Mouse (Mus musculus): Measurements from ENCODE around the gene Tecpr2. TPM values are rescaled to one million over a fixed set of nuclear protein-coding genes. Genes with fewer than 3 reads are reported as not detected.
A peak's percentile ranks its signal among the peaks of the same experiment; 100 is the strongest.

The Tecpr2 gene
- polyA plus RNA-seq, 1 experiment from 2014 or later, result 4.1 TPM

- ATAC-seq (replicated peaks; ENCODE audit: low FRiP score, low TSS enrichment, low read depth) (no peak), DNase-seq (ENCODE audit: low spot score) (no peak)
- no peak overlapping the region for H3K4me2 ChIP-seq (ENCODE audit: low read length)
- no peak overlapping the region for H3K4me3 ChIP-seq (ENCODE audit: low read depth, low read length)
- H3K9ac ChIP-seq (ENCODE audit: low read length), result no peak overlapping the region
- H3K27ac ChIP-seq (ENCODE audit: low read depth), result no peak overlapping the region
- WGBS, result 88% methylated on average over 6 of the region's 6 CpGs
- H3K4me1 ChIP-seq (replicated peaks; ENCODE audit: control insufficient read depth, insufficient read depth, low read length), result peaks cover 8% of the 10 kb centered on the region; the same call in 1 of the 2 replicates
- no peaks in the 10 kb centered on the region for H3K27me3 ChIP-seq (replicated peaks; ENCODE audit: control insufficient read depth, insufficient read depth, low read length)
- peaks cover 43% of the 10 kb centered on the region for H3K36me3 ChIP-seq (ENCODE audit: control insufficient read depth, insufficient read depth, low read length)
- no peaks in the 10 kb centered on the region for H3K9me3 ChIP-seq (ENCODE audit: control insufficient read depth, low read length)
Observed at GRCm38 (mm10) chr12:110974726-110975125, 85.7 kb downstream of the Tecpr2 start.

DNA sequence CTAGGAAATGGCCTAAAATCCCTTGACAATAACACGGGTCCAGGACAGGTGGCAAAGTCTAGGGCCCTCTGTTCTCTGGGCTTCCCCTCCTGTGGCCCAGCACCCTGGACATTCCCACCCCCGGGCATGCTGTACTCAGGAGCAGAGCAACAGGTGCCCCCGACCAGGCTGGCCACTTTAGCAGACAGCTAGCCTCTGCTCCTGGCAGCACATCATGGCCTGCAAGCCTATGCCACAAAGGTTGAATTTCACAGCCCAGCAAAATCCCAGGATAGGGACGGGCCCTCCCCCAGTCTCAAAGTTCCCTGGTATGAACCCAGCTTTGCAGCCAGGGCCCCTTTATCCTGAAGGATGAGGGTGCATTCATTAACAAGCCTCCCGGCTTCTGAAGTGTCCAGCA, 86.3 kb downstream of the Tecpr2 start:
- H3K4me3 ChIP-seq (ENCODE audit: low read depth, low read length), result no peak overlapping the region
- 87% methylated on average over 5 of the region's 5 CpGs for WGBS
- peaks cover 43% of the 10 kb centered on the region for H3K36me3 ChIP-seq (ENCODE audit: control insufficient read depth, insufficient read depth, low read length)
- H3K4me2 ChIP-seq (ENCODE audit: low read length), result no peak overlapping the region
- no peak overlapping the region for H3K9ac ChIP-seq (ENCODE audit: low read length)
- H3K27ac ChIP-seq (ENCODE audit: low read depth), result no peak overlapping the region
- H3K27me3 ChIP-seq (replicated peaks; ENCODE audit: control insufficient read depth, insufficient read depth, low read length), result no peaks in the 10 kb centered on the region
- DNase-seq (ENCODE audit: low spot score) (no peak), ATAC-seq (replicated peaks; ENCODE audit: low FRiP score, low TSS enrichment, low read depth) (no peak)
- no peaks in the 10 kb centered on the region for H3K9me3 ChIP-seq (ENCODE audit: control insufficient read depth, low read length)
- peaks cover 8% of the 10 kb centered on the region; the same call in 1 of the 2 replicates for H3K4me1 ChIP-seq (replicated peaks; ENCODE audit: control insufficient read depth, insufficient read depth, low read length)

- H3K4me3 ChIP-seq (ENCODE audit: low read depth, low read length), result no peak overlapping the region
- H3K36me3 ChIP-seq (ENCODE audit: control insufficient read depth, insufficient read depth, low read length), result peaks cover 43% of the 10 kb centered on the region
- H3K27ac ChIP-seq (ENCODE audit: low read depth), result no peak overlapping the region
- H3K9me3 ChIP-seq (ENCODE audit: control insufficient read depth, low read length), result no peaks in the 10 kb centered on the region
- H3K9ac ChIP-seq (ENCODE audit: low read length), result no peak overlapping the region
- no peaks in the 10 kb centered on the region for H3K27me3 ChIP-seq (replicated peaks; ENCODE audit: control insufficient read depth, insufficient read depth, low read length)
- no peak overlapping the region for H3K4me2 ChIP-seq (ENCODE audit: low read length)
- DNase-seq (ENCODE audit: low spot score) (no peak), ATAC-seq (replicated peaks; ENCODE audit: low FRiP score, low TSS enrichment, low read depth) (no peak)
- H3K4me1 ChIP-seq (replicated peaks; ENCODE audit: control insufficient read depth, insufficient read depth, low read length), result peaks cover 8% of the 10 kb centered on the region; the same call in 1 of the 2 replicates
- 94% methylated on average over 4 of the region's 4 CpGs for WGBS
Observed at GRCm38 (mm10) chr12:110975838-110976468, 86.9 kb downstream of the Tecpr2 start.

DNA sequence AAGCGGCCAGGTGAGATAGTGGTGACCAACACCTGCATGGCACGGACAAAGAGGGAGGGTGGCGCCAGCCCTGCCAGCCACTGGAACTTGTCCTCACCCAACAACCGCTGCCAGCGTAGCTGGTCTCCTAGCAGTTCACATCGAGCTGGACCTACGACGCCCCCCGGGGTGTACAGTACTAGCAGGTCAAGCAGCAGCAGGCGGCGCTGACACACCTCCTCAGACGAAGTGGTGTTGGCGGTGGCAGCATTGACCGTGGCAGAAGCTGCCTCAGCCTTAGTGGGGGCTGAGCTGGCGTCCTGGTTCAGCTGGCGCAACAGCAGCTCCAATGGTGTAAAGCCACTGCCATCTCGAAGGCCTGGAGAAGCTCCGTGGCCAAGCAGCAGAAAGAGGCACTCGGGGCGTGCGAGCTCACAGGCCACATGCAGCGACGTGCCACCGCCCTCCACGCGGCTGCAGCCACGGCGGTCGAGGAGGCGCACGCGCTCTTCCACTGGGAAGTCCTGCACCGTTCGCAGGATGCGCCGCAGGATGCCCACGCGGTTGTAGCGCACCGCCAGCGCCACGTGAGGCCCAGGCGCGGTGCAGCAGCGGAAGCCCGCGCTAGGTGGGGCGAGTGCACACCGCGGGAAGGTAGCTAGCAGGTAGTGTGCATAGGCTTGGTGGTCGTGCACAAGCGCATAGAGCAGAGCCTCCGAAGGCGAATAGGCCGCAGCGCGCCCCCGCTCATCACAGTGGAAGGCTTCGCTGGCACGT, 87.7 kb downstream of the Tecpr2 start:
- peaks cover 43% of the 10 kb centered on the region for H3K36me3 ChIP-seq (ENCODE audit: control insufficient read depth, insufficient read depth, low read length)
- H3K4me1 ChIP-seq (replicated peaks; ENCODE audit: control insufficient read depth, insufficient read depth, low read length), result peaks cover 8% of the 10 kb centered on the region; the same call in 1 of the 2 replicates
- 89% methylated on average over 60 of the region's 60 CpGs for WGBS
- H3K27ac ChIP-seq (ENCODE audit: low read depth), result no peak overlapping the region
- ATAC-seq (replicated peaks; ENCODE audit: low FRiP score, low TSS enrichment, low read depth), result no peak
- no peak overlapping the region for H3K9ac ChIP-seq (ENCODE audit: low read length)
- no peaks in the 10 kb centered on the region for H3K9me3 ChIP-seq (ENCODE audit: control insufficient read depth, low read length)
- no peak for DNase-seq (ENCODE audit: low spot score)
- H3K27me3 ChIP-seq (replicated peaks; ENCODE audit: control insufficient read depth, insufficient read depth, low read length), result no peaks in the 10 kb centered on the region
- H3K4me2 ChIP-seq (ENCODE audit: low read length), result no peak overlapping the region
- H3K4me3 ChIP-seq (ENCODE audit: low read depth, low read length), result no peak overlapping the region

- Histone ChIP-seq H3K36me3 (ENCODE audit: control insufficient read depth, insufficient read depth, low read length) (peaks cover 43% of the 10 kb centered on the region), H3K27me3 (replicated peaks; ENCODE audit: control insufficient read depth, insufficient read depth, low read length) (no peaks in the 10 kb centered on the region), H3K9me3 (ENCODE audit: control insufficient read depth, low read length) (no peaks in the 10 kb centered on the region), H3K4me1 (replicated peaks; ENCODE audit: control insufficient read depth, insufficient read depth, low read length) (peaks cover 8% of the 10 kb centered on the region; the same call in 1 of the 2 replicates), H3K9ac (ENCODE audit: low read length) (no peak overlapping the region), H3K4me2 (ENCODE audit: low read length) (no peak overlapping the region), H3K4me3 (ENCODE audit: low read depth, low read length) (no peak overlapping the region), H3K27ac (ENCODE audit: low read depth) (no peak overlapping the region)
- no peak for ATAC-seq (replicated peaks; ENCODE audit: low FRiP score, low TSS enrichment, low read depth)
- no peak for DNase-seq (ENCODE audit: low spot score)
- WGBS, result 98% methylated on average over 18 of the region's 18 CpGs
Observed at GRCm38 (mm10) chr12:110977345-110977733, 88.3 kb downstream of the Tecpr2 start.

GRCm38 (mm10) chr12:110977896-110978606, 89.0 kb downstream of the Tecpr2 start:
- 40% methylated on average over 14 of the region's 14 CpGs for WGBS
- H3K9ac ChIP-seq (ENCODE audit: low read length), result peak overlapping the region; percentile 76
- peak overlapping the region; percentile 84 for H3K4me3 ChIP-seq (ENCODE audit: low read depth, low read length)
- H3K9me3 ChIP-seq (ENCODE audit: control insufficient read depth, low read length), result no peaks in the 10 kb centered on the region
- peak overlapping the region; percentile 67; the same call in 1 of the 2 replicates for H3K27ac ChIP-seq (ENCODE audit: low read depth)
- H3K4me2 ChIP-seq (ENCODE audit: low read length), result peak overlapping the region; percentile 94
- ATAC-seq (replicated peaks; ENCODE audit: low FRiP score, low TSS enrichment, low read depth) (peak; percentile 37; the same call in 1 of the 2 replicates), DNase-seq (ENCODE audit: low spot score) (no peak)
- H3K36me3 ChIP-seq (ENCODE audit: control insufficient read depth, insufficient read depth, low read length), result peaks cover 39% of the 10 kb centered on the region
- H3K27me3 ChIP-seq (replicated peaks; ENCODE audit: control insufficient read depth, insufficient read depth, low read length), result no peaks in the 10 kb centered on the region
- peaks cover 8% of the 10 kb centered on the region; the same call in 1 of the 2 replicates for H3K4me1 ChIP-seq (replicated peaks; ENCODE audit: control insufficient read depth, insufficient read depth, low read length)

DNA sequence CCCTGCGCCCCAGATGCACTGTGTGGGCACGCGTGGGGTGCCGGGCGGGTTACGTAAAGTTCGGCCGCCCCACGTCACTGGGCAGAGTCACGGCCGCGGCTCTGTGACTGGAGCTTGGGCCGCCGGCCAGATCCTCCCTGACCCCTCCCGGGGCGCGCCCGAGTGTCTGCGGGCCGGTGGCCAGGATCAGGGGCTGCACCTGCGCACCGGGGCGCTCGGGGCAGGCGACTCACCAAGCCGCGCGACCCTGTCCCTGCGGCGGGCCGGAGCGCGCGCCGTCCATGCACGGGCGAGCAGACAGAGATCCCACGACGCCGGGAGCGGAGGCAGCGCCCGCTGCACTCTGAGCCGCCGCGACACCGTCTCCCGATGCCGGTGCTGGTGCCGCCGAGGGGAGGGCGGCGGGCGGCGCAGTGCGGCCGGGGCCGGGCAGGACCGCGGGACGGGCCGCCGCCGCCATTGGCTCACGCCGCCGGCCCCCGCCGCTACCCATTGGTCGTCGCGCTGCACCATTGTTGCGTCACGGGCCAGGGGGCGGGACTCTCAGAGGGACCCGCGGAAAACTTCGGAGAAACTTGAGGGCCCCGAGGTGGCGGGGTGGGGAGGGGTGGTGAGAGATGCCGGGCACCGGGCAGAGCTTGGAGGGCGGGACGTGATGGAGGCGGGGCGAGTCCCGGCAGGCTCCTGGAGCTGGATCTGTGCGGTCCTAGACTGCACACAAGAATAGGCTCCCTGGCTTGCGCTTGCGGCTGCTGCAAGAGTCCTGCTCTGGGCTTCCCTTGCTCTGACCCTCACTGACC, 89.7 kb downstream of the Tecpr2 start, which contains the start of gene Ankrd9:
Gene Ankrd9 (minus strand): TSS at position 434 of the 800 bp plus-strand sequence.
- under 1% methylated on average over 73 of the region's 90 CpGs for WGBS
- Histone ChIP-seq H3K4me2 (ENCODE audit: low read length) (peak within 1 kb of the TSS; percentile 94), H3K27me3 (replicated peaks; ENCODE audit: control insufficient read depth, insufficient read depth, low read length) (no peaks in the 10 kb centered on the region), H3K9me3 (ENCODE audit: control insufficient read depth, low read length) (no peaks in the 10 kb centered on the region), H3K4me3 (ENCODE audit: low read depth, low read length) (peak within 1 kb of the TSS; percentile 84), H3K36me3 (ENCODE audit: control insufficient read depth, insufficient read depth, low read length) (peaks cover 31% of the 10 kb centered on the region), H3K9ac (ENCODE audit: low read length) (peak within 1 kb of the TSS; percentile 76), H3K4me1 (replicated peaks; ENCODE audit: control insufficient read depth, insufficient read depth, low read length) (peaks cover 10% of the 10 kb centered on the region; the same call in 1 of the 2 replicates), H3K27ac (ENCODE audit: low read depth) (peak within 1 kb of the TSS; percentile 67)
- DNase-seq (ENCODE audit: low spot score) (peak; percentile 97), ATAC-seq (replicated peaks; ENCODE audit: low FRiP score, low TSS enrichment, low read depth) (peak; percentile 97)

- H3K4me1 ChIP-seq (replicated peaks; ENCODE audit: control insufficient read depth, insufficient read depth, low read length), result peaks cover 20% of the 10 kb centered on the region; the same call in 1 of the 2 replicates
- no peak overlapping the region for H3K4me3 ChIP-seq (ENCODE audit: low read depth, low read length)
- H3K27ac ChIP-seq (ENCODE audit: low read depth), result no peak overlapping the region
- no peaks in the 10 kb centered on the region for H3K9me3 ChIP-seq (ENCODE audit: control insufficient read depth, low read length)
- no peaks in the 10 kb centered on the region for H3K27me3 ChIP-seq (replicated peaks; ENCODE audit: control insufficient read depth, insufficient read depth, low read length)
- 75% methylated on average over 3 of the region's 3 CpGs for WGBS
- no peak for ATAC-seq (replicated peaks; ENCODE audit: low FRiP score, low TSS enrichment, low read depth)
- no peak overlapping the region for H3K4me2 ChIP-seq (ENCODE audit: low read length)
- no peak for DNase-seq (ENCODE audit: low spot score)
- no peak overlapping the region for H3K9ac ChIP-seq (ENCODE audit: low read length)
- H3K36me3 ChIP-seq (ENCODE audit: control insufficient read depth, insufficient read depth, low read length), result peaks cover 26% of the 10 kb centered on the region; the same call in 1 of the 2 replicates
Observed at GRCm38 (mm10) chr12:110979808-110980207, 90.7 kb downstream of the Tecpr2 start.

All from intestine, embryonic 14.5 days (tissue).